Mouse (Mus musculus): ENCODE data around the gene Hoxa11.

Hoxa11 gene

GRCm38 (mm10) chr6:52231885-52232567, 13.6 kb downstream of the Hoxa11 start:
- peak; percentile 76 for DNase-seq

DNA sequence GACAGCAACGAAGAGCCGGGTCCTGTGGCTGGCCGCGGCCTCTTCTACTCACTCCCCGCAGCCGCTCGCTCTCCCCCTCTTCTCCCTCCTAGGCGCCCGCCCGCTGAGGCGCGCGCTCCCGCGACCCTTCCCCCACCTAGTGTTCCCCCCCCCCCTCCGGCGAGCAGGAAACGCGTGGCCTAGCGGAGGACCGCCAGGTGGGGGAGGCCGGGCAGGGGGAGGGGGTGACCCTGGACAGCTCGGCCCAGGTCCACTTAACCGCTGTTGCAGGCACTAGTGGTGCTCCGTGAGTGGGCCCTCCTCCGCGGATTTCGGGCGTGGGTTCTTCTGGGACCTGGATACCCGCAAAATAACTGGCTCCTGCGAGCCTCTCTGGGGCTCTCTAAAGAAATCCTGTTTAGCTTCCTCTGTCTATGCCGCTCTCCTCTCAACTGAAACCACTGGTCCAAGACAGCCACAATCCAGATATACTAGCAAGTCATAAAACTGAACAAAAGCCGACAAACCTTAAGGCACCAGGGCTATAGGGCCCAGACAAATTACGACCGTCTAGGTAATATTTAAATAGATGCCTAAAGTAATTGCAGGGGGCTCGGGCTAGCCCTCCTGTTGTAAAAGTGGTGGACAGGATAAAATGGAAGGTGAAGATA, 15.0 kb downstream of the Hoxa11 start, which contains the start of gene Hoxa9:
Hoxa9 (minus strand) TSS at position 574 of the 650 bp plus-strand sequence.
- peak; percentile 85 for DNase-seq

GRCm38 (mm10) chr6:52229558-52230416, 15.8 kb downstream of the Hoxa11 start:
- peak; percentile 86 for DNase-seq

DNA sequence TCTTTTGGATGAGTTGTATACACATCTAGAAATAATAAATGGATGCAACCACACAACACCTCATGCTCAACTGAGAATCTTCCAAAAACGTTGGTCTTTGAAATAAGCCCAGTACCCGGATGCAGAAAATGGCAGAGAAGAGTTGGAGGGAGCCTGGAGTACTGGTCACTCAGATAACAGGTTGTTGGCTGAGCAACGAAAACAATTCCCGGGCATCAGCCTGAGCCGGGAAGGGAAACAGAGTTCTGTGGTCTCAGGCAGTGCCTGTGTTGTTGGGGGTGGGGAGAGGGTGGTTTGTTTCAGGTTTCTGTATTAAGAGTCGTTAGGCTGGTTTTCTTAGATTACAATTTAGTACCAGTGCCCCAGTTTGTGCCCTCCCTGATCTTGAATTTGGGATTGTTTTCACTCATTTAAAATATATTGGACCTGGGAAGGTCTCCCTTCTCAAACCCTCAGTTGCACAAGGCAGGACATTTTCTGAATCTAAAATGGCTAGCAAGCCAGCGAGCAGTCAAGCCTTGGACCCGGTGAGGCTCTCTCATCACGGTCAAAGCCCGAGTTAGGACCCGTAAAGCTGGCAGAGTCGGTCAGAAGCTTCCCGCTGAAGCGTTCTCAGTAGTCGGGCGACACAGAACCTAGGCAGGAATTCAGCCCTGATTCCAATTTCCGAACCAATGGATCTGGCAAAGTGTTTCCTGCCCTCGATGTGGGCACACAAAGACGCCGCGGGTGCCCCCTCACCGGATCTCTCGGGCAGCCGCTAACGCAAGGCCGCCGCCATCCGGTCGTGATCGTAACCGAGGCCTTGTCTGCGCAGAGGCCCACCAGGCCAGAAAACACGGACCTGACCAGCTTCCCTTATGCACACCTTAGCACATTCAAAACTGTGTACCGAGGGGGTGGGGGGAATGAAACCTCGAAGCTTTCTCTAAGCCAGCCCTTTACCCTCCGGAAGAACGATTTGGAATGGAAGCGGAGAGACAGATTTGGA, 16.8 kb downstream of the Hoxa11 start:
- DNase-seq, result no peak

GRCm38 (mm10) chr6:52227470-52228222, 18.0 kb downstream of the Hoxa11 start:
- DNase-seq, result peak; percentile 76

DNA sequence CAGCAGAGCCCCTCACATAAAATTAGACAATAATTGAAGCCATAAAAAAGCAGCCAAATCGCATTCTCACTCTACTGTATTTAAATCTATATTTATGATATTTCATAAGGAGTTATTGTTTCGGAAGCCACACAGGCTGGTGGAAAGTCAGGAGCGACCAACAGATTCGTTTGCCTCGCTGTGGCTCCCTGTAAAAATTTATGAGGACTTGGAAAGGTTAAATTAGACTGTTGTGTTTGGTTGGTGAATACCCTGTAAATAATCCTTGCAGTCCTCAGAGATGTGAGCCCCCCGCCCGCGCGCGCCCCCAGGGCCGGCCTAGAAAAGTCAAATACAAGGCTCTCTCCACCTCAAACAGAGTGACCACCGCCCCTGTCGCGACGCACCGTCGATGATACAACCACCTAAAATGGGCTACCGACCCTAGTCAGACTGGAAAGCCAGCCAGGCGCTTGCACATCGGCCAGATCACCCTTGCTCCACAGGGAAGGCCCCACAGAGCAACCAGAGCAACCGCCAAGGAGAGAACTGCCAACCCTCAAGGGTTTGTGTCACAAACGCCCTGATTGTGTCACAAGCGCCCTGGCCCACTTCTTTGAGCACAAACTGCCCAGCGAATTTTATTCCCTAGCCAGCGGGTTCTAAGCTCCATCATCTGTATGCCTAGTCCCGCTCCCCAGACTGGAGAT, 18.9 kb downstream of the Hoxa11 start:
- no peak for DNase-seq

DNA sequence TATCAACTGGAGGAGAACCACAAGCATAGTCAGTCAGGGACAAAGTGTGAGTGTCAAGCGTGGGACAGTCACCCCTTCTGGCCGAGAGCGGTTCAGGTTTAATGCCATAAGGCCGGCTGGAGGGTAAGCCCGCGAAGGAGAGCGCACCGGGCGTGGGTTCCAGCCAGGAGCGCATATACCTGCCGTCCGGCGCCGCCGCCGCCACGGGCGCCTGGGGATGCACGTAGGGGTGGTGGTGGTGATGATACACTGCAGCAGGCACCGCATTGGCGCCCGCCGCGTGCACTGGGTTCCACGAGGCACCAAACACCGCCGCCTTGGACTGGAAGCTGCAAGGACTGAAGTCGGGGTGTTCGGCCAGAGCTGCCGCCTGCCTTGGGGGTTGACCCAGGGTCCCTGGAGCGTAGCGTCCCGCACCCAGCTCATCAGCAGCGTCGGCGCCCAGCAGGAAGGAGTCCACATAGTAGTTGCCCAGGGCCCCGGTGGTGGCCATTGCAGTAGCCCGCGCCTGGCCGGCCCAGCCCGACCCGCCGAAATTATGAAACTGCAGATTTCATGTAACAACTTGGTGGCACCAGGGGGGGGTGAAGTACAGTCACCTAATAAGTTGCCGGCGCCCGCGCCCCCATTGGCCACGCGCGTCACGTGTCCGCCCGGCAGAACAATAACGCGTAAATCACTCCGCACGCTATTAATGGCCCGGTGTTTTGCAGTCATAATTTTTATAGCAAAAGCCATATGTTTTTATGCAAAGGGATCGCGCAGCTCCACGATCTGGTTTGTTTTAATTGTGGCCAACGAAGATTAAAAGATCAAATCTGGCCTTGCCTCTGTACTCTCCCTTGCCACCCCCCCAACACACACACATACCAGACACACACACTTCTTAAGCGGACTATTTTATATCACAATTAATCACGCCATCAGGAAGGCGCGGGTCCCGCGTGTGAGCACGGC, 19.7 kb downstream of the Hoxa11 start:
- DNase-seq, result peak; percentile 95

DNA sequence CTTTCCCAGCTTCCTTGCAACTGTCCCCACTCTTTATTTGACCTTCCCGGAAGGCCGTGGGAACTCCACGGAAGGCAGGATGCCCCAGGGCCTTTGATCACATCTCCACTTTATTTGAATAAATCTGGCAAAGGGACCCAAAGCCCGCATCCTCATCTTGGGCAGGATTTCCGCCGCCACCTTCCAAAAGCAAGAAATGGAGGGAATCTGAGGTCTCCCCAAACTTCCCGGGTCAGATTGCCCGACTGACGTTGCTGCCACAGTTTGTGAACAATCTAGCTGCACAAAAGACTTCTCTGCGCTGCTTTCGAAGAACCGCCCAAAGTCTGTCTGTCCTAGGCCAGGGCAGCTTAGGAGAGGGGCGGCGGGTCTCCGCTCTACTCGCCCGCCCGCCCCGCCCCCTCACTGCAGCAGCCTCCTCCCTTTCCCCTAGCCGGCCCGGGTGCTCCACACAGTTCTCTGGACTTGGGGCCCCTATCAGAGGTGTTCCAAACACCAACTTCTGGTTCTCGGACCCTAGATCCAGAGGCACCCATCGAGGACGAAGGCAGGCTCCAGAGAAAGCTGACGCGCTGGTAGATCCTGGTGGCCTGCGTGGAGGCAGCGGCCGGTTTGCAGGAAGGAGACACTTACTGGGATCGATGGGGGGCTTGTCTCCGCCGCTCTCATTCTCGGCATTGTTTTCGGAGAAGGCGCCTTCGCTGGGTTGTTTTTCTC, 20.6 kb downstream of the Hoxa11 start:
- DNase-seq, result no peak

- DNase-seq, result no peak
Measured at GRCm38 (mm10) chr6:52223939-52224760, 21.5 kb downstream of the Hoxa11 start.

- DNase-seq, result peak; percentile 46
Measured at GRCm38 (mm10) chr6:52222729-52223128, 22.9 kb downstream of the Hoxa11 start.

- no peak for DNase-seq
Measured at GRCm38 (mm10) chr6:52221993-52222685, 23.5 kb downstream of the Hoxa11 start.

- DNase-seq, result peak; percentile 97
Measured at GRCm38 (mm10) chr6:52221337-52221992, 24.1 kb downstream of the Hoxa11 start, which contains the start of gene Hoxa7. Hoxa7 (minus strand) TSS chr6:52221854.

- DNase-seq, result no peak
Measured at GRCm38 (mm10) chr6:52220865-52221310, 24.7 kb downstream of the Hoxa11 start.

GRCm38 (mm10) chr6:52220003-52220864, 25.4 kb downstream of the Hoxa11 start:
- DNase-seq, result peak; percentile 73

DNA sequence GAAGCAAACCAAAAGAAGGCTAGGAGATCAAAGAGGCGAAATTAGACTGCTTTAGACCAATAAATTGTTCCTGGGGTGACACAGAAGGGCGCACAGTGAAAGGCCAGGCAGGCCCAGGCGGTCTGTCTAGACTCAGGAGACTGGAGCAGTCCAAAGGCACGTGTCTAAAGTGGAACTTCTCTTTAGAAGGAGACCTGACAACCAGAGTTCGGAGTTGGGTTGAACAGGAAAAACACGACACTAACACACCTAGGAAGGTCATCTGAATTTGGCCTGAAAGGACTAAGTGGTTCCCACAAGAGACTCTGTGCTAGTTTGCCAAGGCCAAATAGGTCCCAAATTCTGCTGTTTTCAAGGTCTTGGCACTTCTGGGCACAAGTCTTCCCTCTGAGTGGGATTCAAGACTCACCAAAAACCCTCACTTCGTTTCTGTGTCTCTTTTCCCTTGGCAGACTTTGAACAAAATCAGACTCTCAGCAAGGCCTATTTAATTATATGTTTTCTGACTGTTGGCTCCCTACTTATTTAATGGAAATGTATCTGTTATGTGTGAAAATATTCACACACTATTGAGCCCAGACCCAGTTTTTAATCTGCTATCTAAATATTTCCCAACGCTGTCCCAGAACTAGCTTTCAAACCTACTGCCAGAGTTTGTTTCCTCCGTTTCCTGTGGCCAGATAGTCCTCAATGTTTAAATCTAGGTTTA, 26.2 kb downstream of the Hoxa11 start:
- DNase-seq, result peak; percentile 33

Data from kidney, postnatal 14 days (tissue).